Mouse (Mus musculus) stomach, postnatal 0 days (tissue): ENCODE measurements at regions not wholly inside any gene's neighbourhood (a gene's known extent, or its start where the extent isn't known, plus 50 kb on each side); places are given as distances from the start of the nearest gene placed in this dataset.

Source experiments
- ATAC-seq: fragments of 200-750 bp; cut with Nextera tagmentation; 2 replicates; pipeline ENCODE4 v1.8.0; 2017; ENCODE audit not compliant: low FRiP score, low TSS enrichment
- DNase-seq: peaks from one replicate; pipeline ENCODE4 v3.0.0-alpha.2; 2016; ENCODE audit warnings: low spot score
- H3K27ac ChIP-seq: fragments of 300-500 bp; sonication (generic); replicated peaks from 2 replicates; pipeline ENCODE4 v1.5.1; 2014; ENCODE audit warnings: mild to moderate bottlenecking, control low read depth
- H3K27me3 ChIP-seq: fragments of 300-500 bp; sonication (generic); 2 replicates; pipeline ENCODE4 v1.6.1; 2014; ENCODE audit warnings: low read length; ENCODE audit not compliant: control insufficient read depth, insufficient read depth
- H3K36me3 ChIP-seq: fragments of 300-500 bp; sonication (generic); 2 replicates; pipeline ENCODE4 v1.6.1; 2014; ENCODE audit warnings: low read length, mixed read lengths; ENCODE audit not compliant: control insufficient read depth, insufficient read depth
- H3K4me1 ChIP-seq: fragments of 300-500 bp; sonication (generic); replicated peaks from 2 replicates; pipeline ENCODE4 v1.6.1; 2014; ENCODE audit warnings: antibody characterized with exemption; ENCODE audit not compliant: control insufficient read depth, insufficient read depth
- H3K4me2 ChIP-seq: fragments of 300-500 bp; sonication (generic); replicated peaks from 2 replicates; pipeline ENCODE4 v1.6.1; 2014; ENCODE audit warnings: low read depth, mild to moderate bottlenecking, control low read depth, moderate library complexity
- H3K4me3 ChIP-seq: fragments of 300-500 bp; sonication (generic); 2 replicates; pipeline ENCODE4 v1.5.1; 2014; ENCODE audit warnings: low read depth, low read length, control low read depth
- H3K9ac ChIP-seq: fragments of 300-500 bp; sonication (generic); 2 replicates; pipeline ENCODE4 v1.6.1; 2014; ENCODE audit warnings: mild to moderate bottlenecking, low read length, control low read depth, mixed read lengths
- H3K9me3 ChIP-seq: fragments of 300-500 bp; sonication (generic); 2 replicates; pipeline ENCODE4 v1.6.1; 2016; ENCODE audit warnings: low read length; ENCODE audit not compliant: control insufficient read depth
- CTCF ChIP-seq: IDR thresholded peaks from 2 replicates; pipeline ENCODE4 v1.5.1; 2016; ENCODE audit warnings: antibody characterized with exemption, low read depth, mild to moderate bottlenecking, moderate library complexity
- EP300 ChIP-seq: optimal IDR thresholded peaks from 2 replicates; pipeline ENCODE3; 2016; ENCODE audit warnings: antibody characterized with exemption
- WGBS: fragments of 180-500 bp; shearing (Covaris S2); extraction: QIAGEN DNeasy Blood & Tissue Kit; methylation state at CpG from one replicate; pipeline ENCODE4 v1.1.7; 2014; 5-methylcytosine and 5-hydroxymethylcytosine counted together

GRCm38 (mm10) chr8:126666327-126667085 is 72.7 kb upstream of the Irf2bp2 start:
- Histone ChIP-seq H3K4me3 (no peak overlapping the region), H3K9ac (peak overlapping the region; percentile 51)
- 2% methylated on average over 15 of the region's 15 CpGs for WGBS

DNA sequence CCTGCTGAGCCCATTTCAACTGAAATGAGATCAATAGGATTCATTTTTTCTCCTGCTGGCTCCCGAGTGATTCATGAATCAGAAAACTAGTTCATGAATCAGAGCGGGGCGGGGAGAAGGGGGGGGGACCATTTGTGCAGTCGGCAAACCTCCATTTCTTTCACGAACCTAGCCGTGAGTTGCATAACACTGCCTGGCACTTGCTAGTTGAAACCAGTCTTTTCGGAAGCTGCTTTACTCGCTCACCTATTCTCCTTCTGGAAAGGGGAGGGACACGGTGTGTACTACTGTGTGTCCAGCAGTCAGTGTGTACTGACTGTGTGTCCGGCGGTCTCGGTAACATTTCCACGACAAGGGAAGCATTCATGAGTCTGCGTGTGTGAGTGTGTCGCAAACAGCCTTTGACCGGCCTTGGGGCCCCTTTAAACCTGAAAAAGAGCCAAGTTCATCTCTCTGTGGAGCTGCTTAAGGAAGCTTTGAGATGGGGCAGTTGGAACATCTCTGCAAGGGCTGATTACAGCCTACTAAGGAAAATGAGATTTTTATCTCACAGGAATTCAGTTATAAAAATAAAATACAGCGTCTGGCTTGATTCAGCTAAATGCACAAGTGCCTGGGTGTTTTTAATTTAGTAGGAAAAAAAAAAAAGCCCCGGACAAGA is 71.9 kb upstream of the Irf2bp2 start:
- under 1% methylated on average over 18 of the region's 18 CpGs for WGBS
- Histone ChIP-seq H3K27me3 (no peaks in the 10 kb centered on the region), H3K36me3 (no peaks in the 10 kb centered on the region), H3K9ac (peak overlapping the region; percentile 38), H3K9me3 (no peaks in the 10 kb centered on the region), H3K4me1 (peaks cover 45% of the 10 kb centered on the region), H3K4me2 (peak overlapping the region; percentile 21), H3K4me3 (peak overlapping the region; percentile 13; the same call in 1 of the 2 replicates), H3K27ac (peak overlapping the region; percentile 94)
- TF ChIP-seq EP300, result no peak
- no peak for TF ChIP-seq CTCF
- peak; percentile 87 for DNase-seq
- ATAC-seq, result peak; percentile 51

More at GRCm38 (mm10) chr8:126666327-126667085, 72.7 kb upstream of the Irf2bp2 start:
- Histone ChIP-seq H3K27ac (peak overlapping the region; percentile 94), H3K27me3 (no peaks in the 10 kb centered on the region), H3K9me3 (no peaks in the 10 kb centered on the region), H3K4me1 (peaks cover 40% of the 10 kb centered on the region), H3K36me3 (no peaks in the 10 kb centered on the region), H3K4me2 (peak overlapping the region; percentile 31)
- DNase-seq (peak; percentile 99), ATAC-seq (peak; percentile 91)
- TF ChIP-seq CTCF, result peak; percentile 15; the same call in 1 of the 2 replicates
- peak; percentile 97 for TF ChIP-seq EP300

DNA sequence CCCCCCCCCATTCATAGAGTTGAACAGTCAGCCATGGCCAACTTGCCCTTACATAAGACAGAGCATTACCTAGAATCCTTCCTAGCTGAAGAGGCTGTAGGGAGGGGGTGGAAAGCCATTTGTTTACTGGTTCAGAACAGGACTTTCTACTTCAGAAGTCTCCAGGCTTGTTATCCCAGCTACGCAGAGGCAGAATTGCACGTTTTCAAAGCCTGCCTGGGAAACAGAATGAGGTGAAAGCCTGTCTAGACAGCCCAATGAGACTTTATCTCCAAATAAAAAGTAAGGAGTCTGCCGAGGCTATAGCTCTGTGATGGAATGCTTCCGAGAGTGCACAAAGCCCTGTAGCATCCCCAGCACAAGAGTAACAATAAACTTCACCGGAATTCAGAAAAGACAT is 71.1 kb upstream of the Irf2bp2 start:
- TF ChIP-seq EP300 (no peak), CTCF (no peak)
- no peaks in the 10 kb centered on the region for H3K9me3 ChIP-seq
- H3K9ac ChIP-seq, result no peak overlapping the region
- WGBS, result 39% methylated on average over 5 of the region's 5 CpGs
- ATAC-seq (no peak), DNase-seq (no peak)
- H3K4me3 ChIP-seq, result no peak overlapping the region
- no peaks in the 10 kb centered on the region for H3K36me3 ChIP-seq
- H3K27me3 ChIP-seq, result no peaks in the 10 kb centered on the region
- peak overlapping the region; percentile 94 for H3K27ac ChIP-seq
- H3K4me1 ChIP-seq, result peaks cover 45% of the 10 kb centered on the region
- peak overlapping the region; percentile 21 for H3K4me2 ChIP-seq

- ATAC-seq (no peak), DNase-seq (no peak)
- H3K27ac ChIP-seq, result peak overlapping the region; percentile 86
- 28% methylated on average over 14 of the region's 14 CpGs for WGBS
- H3K9me3 ChIP-seq, result no peaks in the 10 kb centered on the region
- H3K36me3 ChIP-seq, result no peaks in the 10 kb centered on the region
- no peak overlapping the region for H3K4me2 ChIP-seq
- H3K9ac ChIP-seq, result peak overlapping the region; percentile 27; the same call in 1 of the 2 replicates
- peak; percentile 38 for TF ChIP-seq EP300
- no peak for TF ChIP-seq CTCF
- H3K27me3 ChIP-seq, result no peaks in the 10 kb centered on the region
- H3K4me3 ChIP-seq, result no peak overlapping the region
- peaks cover 45% of the 10 kb centered on the region for H3K4me1 ChIP-seq
Measured at GRCm38 (mm10) chr8:126662797-126663784, 69.3 kb upstream of the Irf2bp2 start.

DNA sequence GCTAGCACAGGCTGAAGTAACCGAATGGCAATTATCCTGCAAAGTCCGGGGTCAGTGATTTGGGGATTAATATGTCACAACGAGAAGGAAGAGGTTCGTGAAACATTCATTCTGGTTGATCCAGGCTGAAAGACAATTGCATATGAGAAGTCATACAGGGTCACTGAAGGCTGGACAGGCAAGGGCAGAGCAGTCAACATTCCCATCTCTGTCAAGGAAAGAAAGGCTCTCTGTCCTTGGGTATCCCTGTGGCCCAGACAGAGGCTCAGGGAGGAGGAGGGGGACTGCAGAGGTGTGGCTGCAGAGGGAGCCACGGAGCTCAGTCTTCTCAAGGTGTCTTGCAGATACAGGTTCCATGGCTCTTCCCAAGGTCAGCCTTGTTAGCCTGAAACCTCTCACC is 68.4 kb upstream of the Irf2bp2 start:
- TF ChIP-seq EP300, result no peak
- H3K4me1 ChIP-seq, result peaks cover 36% of the 10 kb centered on the region
- H3K27ac ChIP-seq, result peak overlapping the region; percentile 88
- ATAC-seq, result no peak
- H3K4me2 ChIP-seq, result no peak overlapping the region
- no peak overlapping the region; the same call in 1 of the 2 replicates for H3K9ac ChIP-seq
- no peak overlapping the region for H3K4me3 ChIP-seq
- no peak for DNase-seq
- H3K36me3 ChIP-seq, result no peaks in the 10 kb centered on the region
- WGBS, result 17% methylated on average over 5 of the region's 5 CpGs
- no peaks in the 10 kb centered on the region for H3K9me3 ChIP-seq
- H3K27me3 ChIP-seq, result no peaks in the 10 kb centered on the region
